Mouse (Mus musculus) v-Abl transformed pro-B cells (cell line): Measurements from ENCODE around the gene E030018B13Rik.

Experiments used
- in situ Hi-C, 2 experiments: fragments of 400-800 bp; cut with MboI; formaldehyde crosslinking; loops; one replicate each; pipeline ENCODE4 v1.15.1; 2025; ENCODE audit not compliant: unreplicated experiment in 2 of 2

Gene E030018B13Rik

DNA sequence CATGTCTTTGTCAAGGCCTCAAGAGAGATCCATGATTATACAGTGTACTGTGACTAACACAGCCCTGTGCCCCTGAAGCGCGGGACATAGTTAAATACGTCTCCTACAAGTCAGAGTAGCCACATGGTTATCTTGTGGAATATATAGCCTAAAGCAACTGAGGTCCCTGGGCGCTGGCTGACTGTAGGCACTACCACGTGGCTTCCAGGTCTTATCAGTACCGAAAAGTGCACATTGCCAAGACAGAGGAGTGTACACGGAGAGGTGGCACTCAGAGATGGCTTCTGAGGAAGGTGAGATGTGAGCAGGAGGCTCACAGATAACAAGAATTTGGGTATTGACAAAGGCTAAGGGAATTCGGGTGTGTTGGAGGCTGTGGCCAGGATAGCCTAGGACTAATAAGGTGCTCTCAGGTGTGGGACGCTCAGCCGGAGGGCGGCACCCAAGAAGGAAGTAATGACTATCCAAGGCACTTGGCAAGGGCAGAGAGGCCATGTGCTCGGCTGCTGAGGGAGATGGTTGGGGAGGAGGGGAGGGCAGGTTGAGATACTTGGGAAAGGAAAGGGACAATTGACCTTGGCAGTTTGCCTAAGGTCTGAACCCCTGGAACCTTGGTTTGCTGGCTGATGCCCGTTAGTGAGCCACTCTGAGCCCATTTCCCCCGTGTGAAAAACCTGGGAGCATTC, 39.6 kb downstream of the E030018B13Rik start:
- in situ Hi-C loops = no loop called here

DNA sequence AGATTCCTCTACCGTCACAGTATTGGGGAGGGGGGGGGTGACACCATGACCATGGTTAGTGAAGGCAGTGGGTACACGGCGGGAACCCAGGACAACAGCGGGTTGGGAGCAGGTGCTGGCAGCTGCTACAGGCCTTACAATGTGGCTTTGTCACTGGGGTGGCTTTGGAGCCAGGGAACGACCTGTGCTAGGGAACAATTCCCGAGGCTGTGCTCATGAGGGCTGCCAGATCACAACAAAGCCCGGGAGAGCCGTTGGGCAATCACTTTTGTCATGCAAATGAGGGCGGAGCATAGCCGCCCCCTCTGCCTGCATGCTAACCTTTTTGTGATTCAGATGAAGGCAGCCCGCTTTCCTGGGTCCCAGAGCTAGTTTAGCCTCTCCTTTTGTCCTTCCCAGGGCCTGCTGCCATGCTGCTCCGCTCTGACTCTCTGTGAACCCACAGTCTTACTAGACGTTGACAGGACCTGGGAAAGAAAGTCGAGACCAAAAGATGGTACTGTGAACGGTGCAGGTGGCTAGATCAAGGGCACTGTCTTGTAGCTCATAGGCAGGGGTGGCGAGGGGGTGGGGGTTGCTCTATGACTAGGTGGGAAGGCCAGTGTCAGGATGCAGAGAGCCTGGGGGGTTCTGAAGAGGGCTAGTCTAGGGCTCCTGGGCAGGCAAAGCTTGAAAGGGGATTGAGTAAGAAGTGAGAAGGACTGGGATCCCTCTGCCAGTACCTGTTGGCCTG, 40.5 kb downstream of the E030018B13Rik start:
- in situ Hi-C loops = no loop called here

DNA sequence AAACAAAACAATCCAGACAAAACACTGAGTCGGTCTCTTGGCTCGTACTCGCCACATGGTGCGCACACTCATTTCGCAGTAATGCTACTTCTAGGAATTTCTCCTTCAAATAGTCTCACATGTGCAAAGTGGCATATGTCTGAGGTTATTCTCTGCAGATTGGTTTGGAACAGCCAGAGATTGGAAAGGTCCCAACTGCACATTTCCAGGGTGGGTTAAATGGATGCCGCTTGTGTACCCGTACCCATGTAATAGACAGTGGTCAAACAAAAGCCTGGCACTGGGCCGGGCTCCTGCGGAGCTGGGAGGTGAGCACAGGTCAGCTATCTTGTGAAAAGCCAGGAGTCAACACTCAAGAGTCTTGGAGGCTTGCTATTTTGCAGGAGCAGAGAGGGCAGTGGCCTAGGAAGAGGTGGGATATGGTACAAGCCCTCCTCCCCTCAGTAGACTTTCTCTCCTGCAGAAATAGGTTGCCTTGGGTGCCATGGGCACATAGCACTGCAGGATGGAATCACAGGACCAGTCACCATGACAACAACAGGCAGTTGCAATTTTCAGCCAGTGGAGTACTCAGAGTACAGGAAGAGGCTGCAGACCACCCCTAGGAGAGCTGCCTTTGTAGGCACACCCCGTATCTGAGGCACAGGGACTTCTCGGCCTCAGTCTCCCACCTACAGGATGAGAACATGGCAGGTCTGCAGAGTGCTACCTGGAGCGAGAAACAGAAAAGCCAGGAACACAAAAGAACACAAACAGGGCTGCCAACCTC, 41.4 kb downstream of the E030018B13Rik start:
- in situ Hi-C loops = no loop called here

DNA sequence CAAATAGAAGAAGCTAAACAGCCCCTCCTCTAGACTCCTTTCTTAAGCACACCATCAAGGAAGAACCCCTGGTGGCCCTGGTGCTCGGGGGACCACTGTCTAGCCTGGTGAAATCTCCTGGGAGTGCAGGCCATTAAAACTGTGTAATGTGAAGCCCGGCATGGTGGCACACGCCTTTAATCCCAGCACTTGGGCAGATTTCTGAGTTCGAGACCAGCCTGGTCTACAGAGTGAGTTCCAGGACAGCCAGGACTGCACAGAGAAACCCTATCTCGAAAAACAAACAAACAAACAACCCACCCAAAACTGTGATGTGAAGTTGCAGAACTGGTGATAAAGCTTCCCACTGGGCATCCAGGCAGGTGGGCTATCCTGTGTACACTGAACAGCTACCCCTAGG, 47.0 kb downstream of the E030018B13Rik start:
- in situ Hi-C loops = no loop called here

DNA sequence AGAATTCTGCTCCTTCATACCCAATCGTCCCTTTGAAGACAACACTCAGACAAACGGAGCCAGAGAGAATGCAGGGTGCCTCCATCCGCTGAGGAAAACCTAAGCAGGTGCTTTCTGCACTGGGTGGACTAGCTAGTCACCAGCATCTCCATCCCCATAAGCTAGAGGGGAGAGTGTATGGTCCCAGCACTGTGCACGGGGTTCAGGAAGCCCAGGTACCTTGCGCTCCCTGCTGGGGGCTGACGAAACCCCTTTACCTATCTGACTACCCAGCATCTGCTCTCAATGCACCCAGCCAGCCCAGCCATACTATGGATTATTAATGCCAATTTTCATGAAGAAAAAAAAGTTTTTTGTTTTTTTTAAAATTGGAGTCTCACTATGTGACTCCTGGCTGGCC, 47.5 kb downstream of the E030018B13Rik start:
- in situ Hi-C loops = no loop called here

DNA sequence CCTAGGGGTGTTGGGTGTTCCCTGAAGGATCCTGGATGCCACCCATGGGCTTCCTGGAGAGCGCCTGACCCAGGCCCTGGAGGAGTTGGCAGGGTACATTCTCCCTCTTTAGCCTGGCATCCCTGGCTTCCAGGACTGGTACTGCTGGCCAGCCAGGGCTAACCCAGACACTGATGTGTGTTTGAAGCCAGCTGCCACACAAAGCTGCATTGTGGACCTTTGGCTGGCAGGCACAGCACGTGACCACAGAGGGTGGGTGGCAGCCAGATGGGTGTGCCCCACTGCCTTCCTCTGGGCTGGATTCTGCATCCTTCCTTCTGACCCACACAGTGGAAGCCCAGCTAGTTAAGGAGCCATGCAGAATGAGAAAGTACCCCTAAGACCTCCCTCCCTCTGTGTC, 48.5 kb downstream of the E030018B13Rik start:
- in situ Hi-C loops = no loop called here

DNA sequence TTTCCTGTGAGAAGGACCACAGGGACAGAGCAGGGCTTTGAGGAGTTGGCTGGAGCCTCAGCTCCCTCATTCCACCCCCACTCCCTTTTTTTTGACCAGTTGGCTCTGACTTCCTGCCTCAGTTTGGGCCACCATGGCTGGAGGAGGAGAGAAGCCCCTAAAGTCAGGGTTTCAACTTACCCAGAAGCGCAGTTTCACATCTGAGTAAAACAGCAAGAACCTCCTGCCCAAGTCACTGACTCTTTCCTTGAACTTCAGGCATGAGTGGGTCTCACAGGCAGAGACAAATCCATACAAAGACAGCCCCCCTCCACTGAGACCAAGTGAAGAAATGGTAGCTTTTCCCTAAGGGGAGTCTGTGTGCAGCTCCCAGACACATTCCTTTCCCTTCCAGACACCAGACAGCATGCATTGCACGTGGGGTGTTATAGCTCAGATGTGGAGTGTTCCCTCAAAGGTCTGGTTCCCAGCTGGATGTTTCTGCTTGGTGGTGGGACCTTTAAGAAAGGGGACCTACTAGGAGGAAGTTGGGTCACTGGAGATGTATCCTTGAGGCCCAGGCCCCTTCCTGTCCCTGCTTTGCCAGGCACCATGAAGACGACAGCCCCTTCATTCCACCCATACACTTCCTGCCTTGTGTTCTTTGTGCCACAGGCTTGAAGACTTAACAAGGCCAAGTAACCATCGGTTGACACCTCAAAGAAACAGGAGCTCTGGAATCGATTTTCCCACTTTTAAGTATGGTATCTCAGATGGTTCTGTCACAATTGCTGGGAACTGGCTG, 49.2 kb downstream of the E030018B13Rik start:
- in situ Hi-C loops = no loop called here

DNA sequence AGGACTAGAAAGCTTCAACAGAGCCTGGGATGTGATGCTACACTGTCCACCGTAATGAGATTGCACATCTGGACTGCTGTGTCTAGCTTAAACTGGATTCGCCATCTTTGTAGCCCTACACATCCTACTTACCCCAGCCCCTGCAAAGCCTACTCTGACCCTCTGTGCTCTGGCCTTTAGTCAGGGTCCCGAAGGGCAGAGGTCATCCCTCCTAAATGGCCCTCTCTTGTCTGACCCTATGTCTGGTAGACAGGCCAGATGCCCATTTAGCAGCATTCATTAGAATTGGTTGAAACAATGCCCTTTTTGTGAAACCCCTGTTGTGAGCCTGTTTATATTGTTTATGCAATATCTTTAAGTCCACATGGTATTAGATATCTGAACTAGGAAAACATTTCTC, 53.3 kb downstream of the E030018B13Rik start:
- in situ Hi-C loops = no loop called here
